Mouse (Mus musculus): ENCODE results near the gene Erbb4. TPM values are rescaled to one million over a fixed set of nuclear protein-coding genes. Genes with fewer than 3 reads are reported as not detected.

Erbb4 gene
- total RNA-seq, 1 experiment from 2014 or later: not detected

- no peak for ATAC-seq (replicated peaks in 1 of 2; ENCODE audit: insufficient read depth in 1 of 2, low FRiP score in 2 of 2, low TSS enrichment in 1 of 2, low read depth in 1 of 2, poor library complexity in 2 of 2, severe bottlenecking in 2 of 2)
Measured at GRCm38 (mm10) chr1:68054715-68055114, 1053.1 kb downstream of the Erbb4 start.

DNA sequence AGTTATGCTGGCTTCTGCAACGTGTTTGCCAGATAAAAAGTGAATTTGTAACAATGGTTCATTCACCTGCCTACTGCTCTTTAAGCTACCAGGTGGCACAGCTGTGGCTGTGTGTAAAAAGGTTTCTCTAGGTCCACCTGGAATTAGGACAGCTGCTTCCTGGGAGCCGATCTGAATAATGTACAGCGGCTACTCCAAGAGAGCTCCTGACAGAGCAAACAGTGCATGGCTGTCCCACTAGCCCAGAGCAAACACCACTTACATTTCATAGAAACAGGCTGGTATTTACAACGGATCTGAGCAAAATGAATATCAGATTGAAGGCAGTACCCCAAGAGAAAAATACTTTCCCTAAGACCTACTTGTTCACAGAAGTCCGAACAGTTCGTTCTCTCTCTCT, 1058.0 kb downstream of the Erbb4 start:
- no peak for ATAC-seq (replicated peaks in 1 of 2; ENCODE audit: insufficient read depth in 1 of 2, low FRiP score in 2 of 2, low TSS enrichment in 1 of 2, low read depth in 1 of 2, poor library complexity in 2 of 2, severe bottlenecking in 2 of 2)

- no peak for ATAC-seq (replicated peaks in 1 of 2; ENCODE audit: insufficient read depth in 1 of 2, low FRiP score in 2 of 2, low TSS enrichment in 1 of 2, low read depth in 1 of 2, poor library complexity in 2 of 2, severe bottlenecking in 2 of 2)
Measured at GRCm38 (mm10) chr1:68047139-68047538, 1060.7 kb downstream of the Erbb4 start.

GRCm38 (mm10) chr1:68046551-68046970, 1061.3 kb downstream of the Erbb4 start:
- ATAC-seq (replicated peaks in 1 of 2; ENCODE audit: insufficient read depth in 1 of 2, low FRiP score in 2 of 2, low TSS enrichment in 1 of 2, low read depth in 1 of 2, poor library complexity in 2 of 2, severe bottlenecking in 2 of 2): no peak

- no peak for ATAC-seq (replicated peaks in 1 of 2; ENCODE audit: insufficient read depth in 1 of 2, low FRiP score in 2 of 2, low TSS enrichment in 1 of 2, low read depth in 1 of 2, poor library complexity in 2 of 2, severe bottlenecking in 2 of 2)
Measured at GRCm38 (mm10) chr1:68024086-68024940, 1083.5 kb downstream of the Erbb4 start.

GRCm38 (mm10) chr1:68020020-68020419, 1087.8 kb downstream of the Erbb4 start:
- no peak for ATAC-seq (replicated peaks in 1 of 2; ENCODE audit: insufficient read depth in 1 of 2, low FRiP score in 2 of 2, low TSS enrichment in 1 of 2, low read depth in 1 of 2, poor library complexity in 2 of 2, severe bottlenecking in 2 of 2)

GRCm38 (mm10) chr1:68019618-68020017, 1088.2 kb downstream of the Erbb4 start:
- ATAC-seq (replicated peaks in 1 of 2; ENCODE audit: insufficient read depth in 1 of 2, low FRiP score in 2 of 2, low TSS enrichment in 1 of 2, low read depth in 1 of 2, poor library complexity in 2 of 2, severe bottlenecking in 2 of 2): no peak

Measured in hematopoietic stem cell, adult 5-6 weeks (primary cell).